Mouse (Mus musculus) lung, adult 2 months (tissue): Measurements from ENCODE around the gene Mlph.

Experiments used
- CTCF ChIP-seq: fragments of 200-500 bp; IDR thresholded peaks from 2 replicates; pipeline ENCODE4 v1.5.1; 2011; ENCODE audit warnings: mild to moderate bottlenecking, low read length, control low read depth; ENCODE audit not compliant: insufficient read depth
- POLR2A ChIP-seq: fragments of 200-500 bp; IDR thresholded peaks from 2 replicates; pipeline ENCODE4 v1.6.1; 2011; ENCODE audit warnings: low read depth, mild to moderate bottlenecking, control low read depth, low read length, borderline replicate concordance; ENCODE audit errors: extremely low read depth

- TF ChIP-seq CTCF (no peak), POLR2A (no peak)
Measured at GRCm38 (mm10) chr1:90900406-90900805, 14.5 kb upstream of the Mlph start.
